9 mouse cellular contexts compared by ENCODE assay signal in the genomic region with DNA sequence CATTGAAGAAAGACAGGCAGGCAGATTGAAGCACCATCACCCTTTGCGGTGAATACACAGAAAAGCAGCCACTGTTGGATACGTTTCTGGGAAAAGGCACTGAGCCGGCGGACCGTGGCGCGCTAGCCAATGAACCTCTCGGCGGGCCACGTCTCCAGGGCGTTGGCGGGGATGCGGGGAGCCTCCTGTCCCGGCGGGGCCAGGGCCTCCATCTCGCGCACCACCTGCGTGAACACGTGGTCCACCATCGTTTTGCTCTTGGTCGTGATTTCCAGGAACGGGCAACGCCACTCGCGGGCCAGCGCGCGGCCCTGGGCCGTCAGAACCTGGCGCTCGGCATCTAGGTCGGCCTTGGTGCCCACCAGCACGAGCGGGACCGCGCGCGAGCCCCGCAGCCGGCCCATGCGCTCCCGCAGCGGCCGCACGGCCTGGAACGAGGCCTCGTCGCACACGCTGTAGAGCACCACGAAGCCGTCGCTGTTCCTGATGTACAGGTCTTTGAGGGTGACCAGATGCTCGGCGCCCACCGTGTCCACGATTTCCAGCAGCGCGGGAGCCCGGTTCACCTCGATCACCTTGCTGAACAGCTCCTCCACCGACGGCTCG. TPM values are rescaled to one million over a fixed set of nuclear protein-coding genes. Genes with fewer than 3 reads are reported as not detected.
A peak's percentile ranks its signal among the peaks of the same experiment; 100 is the strongest.
DNase-seq lines count a peak whose midpoint lies in the region; ATAC-seq and TF ChIP-seq lines count a peak whose summit lies in the region.
"Had no signal": no experiment of that assay in that cellular context is flagged by ENCODE, and none has a peak within 500 bp of the region (broad histone marks: within the 10 kb centered on the region; RNA-seq: fewer than 3 reads in every experiment).

No protein-coding gene starts in this region.

- no peaks in the 10 kb centered on the region for H3K36me3 ChIP-seq in ES-E14 (ENCODE audit: control insufficient read depth, insufficient read depth, low read length, poor library complexity, severe bottlenecking)
- no peaks in the 10 kb centered on the region for H3K36me3 ChIP-seq in heart, postnatal 0 days (replicated peaks; ENCODE audit: control insufficient read depth, insufficient read depth, low read length)
- H3K36me3 ChIP-seq in liver, embryonic 16.5 days (ENCODE audit: control insufficient read depth, insufficient read depth) = no peaks in the 10 kb centered on the region

- intact Hi-C loops in gastrocnemius, postnatal 14 days (cut with DNase I; ENCODE audit: low total_unique reads) = no loop called here

- WGBS in heart, postnatal 0 days = 1% methylated on average over 63 of the region's 63 CpGs
- WGBS in liver, embryonic 16.5 days (ENCODE audit: insufficient replicate concordance) = 2% methylated on average over 63 of the region's 63 CpGs

- peak overlapping the region; percentile 62 for H3K9ac ChIP-seq in ES-E14 (ENCODE audit: insufficient read depth, low read depth, low read length, poor library complexity, severe bottlenecking)
- no peak overlapping the region for H3K9ac ChIP-seq in heart, postnatal 0 days (replicated peaks; ENCODE audit: low read depth, low read length)
- H3K9ac ChIP-seq in liver, embryonic 16.5 days (ENCODE audit: low read depth, low read length) = no peak overlapping the region

- H3K27ac ChIP-seq in ES-E14 (ENCODE audit: insufficient read depth, low read depth, low read length, poor library complexity, severe bottlenecking) = no peak overlapping the region
- H3K27ac ChIP-seq in heart, postnatal 0 days (ENCODE audit: low read depth) = no peak overlapping the region
- no peak overlapping the region for H3K27ac ChIP-seq in liver, embryonic 16.5 days (ENCODE audit: low read length)

- in situ Hi-C loops in ES-E14 (cut with MboI; ENCODE audit: low sequenced_read_pairs in 2 of 2, unreplicated experiment in 2 of 2) = no loop called here

- peak; percentile 23 for DNase-seq in gastrocnemius, postnatal 14 days
- no peak for DNase-seq in gastrocnemius, adult 8-10 months (ENCODE audit: low spot score in 2 of 2)
- no peak for DNase-seq in ES-E14 (ENCODE audit: low read depth, low spot score)
- no peak for DNase-seq in heart, postnatal 0 days (ENCODE audit: low spot score)
- DNase-seq in spleen, adult 12 weeks (ENCODE audit: low spot score) = no peak
- no peak for DNase-seq in right cerebral cortex, postnatal 25 days
- DNase-seq in urinary bladder, postnatal 25 days (ENCODE audit: low spot score) = no peak

- TF ChIP-seq CTCF in heart, postnatal 0 days (IDR thresholded peaks at IDR 0.05; ENCODE audit: low read depth) = no peak

- no peak; the same call in 1 of the 2 replicates for ATAC-seq in heart, postnatal 0 days (ENCODE audit: insufficient read depth, low read depth)
- no peak for ATAC-seq in liver, embryonic 16.5 days (ENCODE audit: low read depth)

- no peaks in the 10 kb centered on the region for H3K9me3 ChIP-seq in ES-E14 (ENCODE audit: control insufficient read depth, insufficient read depth, low read depth, low read length)
- H3K9me3 ChIP-seq in heart, postnatal 0 days (replicated peaks; ENCODE audit: control insufficient read depth, low read length) = no peaks in the 10 kb centered on the region
- H3K9me3 ChIP-seq in liver, embryonic 16.5 days (replicated peaks; ENCODE audit: control insufficient read depth, low read length) = no peaks in the 10 kb centered on the region

- peaks cover 61% of the 10 kb centered on the region for H3K27me3 ChIP-seq in heart, postnatal 0 days (ENCODE audit: control insufficient read depth, insufficient read depth, low read length)
- H3K27me3 ChIP-seq in liver, embryonic 16.5 days (ENCODE audit: control insufficient read depth, insufficient read depth, low read depth, low read length) = peaks cover 75% of the 10 kb centered on the region

- H3K4me3 ChIP-seq in ES-E14 (ENCODE audit: insufficient read depth in 1 of 2, low read depth in 1 of 2, low read length in 2 of 2, poor library complexity in 1 of 2, severe bottlenecking in 1 of 2) = peak overlapping the region; percentile 55 to 68
- peak overlapping the region; percentile 53 for H3K4me3 ChIP-seq in heart, postnatal 0 days (ENCODE audit: low read depth, low read length)
- H3K4me3 ChIP-seq in liver, embryonic 16.5 days (ENCODE audit: low read depth, low read length) = peak overlapping the region; percentile 45

- TF ChIP-seq EP300 in heart, postnatal 0 days (IDR thresholded peaks at IDR 0.05; ENCODE audit: low read depth) = no peak

- peaks cover 0 to 2% of the 10 kb centered on the region in 2 experiments; a peak in 1 of 4 replicates for H3K4me1 ChIP-seq in ES-E14 (ENCODE audit: control insufficient read depth in 2 of 2, insufficient read depth in 2 of 2, low read length in 2 of 2, poor library complexity in 1 of 2)
- H3K4me1 ChIP-seq in heart, postnatal 0 days (ENCODE audit: control insufficient read depth, insufficient read depth) = peaks cover 14% of the 10 kb centered on the region
- peaks cover 2% of the 10 kb centered on the region for H3K4me1 ChIP-seq in liver, embryonic 16.5 days (ENCODE audit: control insufficient read depth, low read depth, low read length)

- peak overlapping the region; percentile 81 for H3K4me2 ChIP-seq in heart, postnatal 0 days (ENCODE audit: low read depth, low read length)
- peak overlapping the region; percentile 53 for H3K4me2 ChIP-seq in liver, embryonic 16.5 days (ENCODE audit: low read depth, low read length)

TF ChIP-seq in ES-E14, 5 proteins besides CTCF, POLR2A, EP300 and RAD21:
- no peak for TF ChIP-seq MAFK (IDR thresholded peaks at IDR 0.05; ENCODE audit: insufficient read depth, low read depth, low read length)
- TF ChIP-seq HCFC1 (IDR thresholded peaks at IDR 0.05; ENCODE audit: borderline replicate concordance, insufficient read depth, low read length) = no peak
- no peak for TF ChIP-seq ZC3H11A (IDR thresholded peaks at IDR 0.05; ENCODE audit: borderline replicate concordance, low read depth, low read length)
- TF ChIP-seq ZNF384 (IDR thresholded peaks at IDR 0.05; ENCODE audit: low read depth, low read length) = no peak
- no peak for TF ChIP-seq CHD2 (IDR thresholded peaks at IDR 0.05; ENCODE audit: low read depth, low read length)

RNA-seq across cellular contexts. Expression of a gene that starts 0.5 kb away (rescaled TPM):
- total RNA-seq in gastrocnemius, postnatal 14 days (2021) = 1 to 10 TPM; 1.7 to 3.4 TPM
- total RNA-seq in gastrocnemius, adult 8-10 months (2022) = under 1 TPM in 3 of 4 experiments, not detected in 1; 0.27 to 0.34 (median 0.31) TPM
- total RNA-seq in ES-E14 (2012; rRNA removed) = 0.62 and 0.90 TPM in 2 replicates
- total RNA-seq in heart, postnatal 0 days (2014; rRNA removed; ENCODE audit: low replicate concordance) = 4.0 and 4.3 TPM in 2 replicates
- polyA plus RNA-seq in heart, postnatal 0 days (2015; fragmentation: Nextera tagmentation; extraction: Ambion mirVana) = 0.85 and 1.3 TPM in 2 replicates
- polyA plus RNA-seq in liver, embryonic 16.5 days (2015; fragmentation: Nextera tagmentation; extraction: Ambion mirVana) = 0.46 and 0.52 TPM in 2 replicates
- total RNA-seq: neutrophil, adult 5-6 weeks had no signal

RNA-seq across cellular contexts. Expression of a gene that starts 42.9 kb away (rescaled TPM):
- 10 to 100 TPM; 22.7 to 46.6 TPM for total RNA-seq in gastrocnemius, postnatal 14 days (2021)
- total RNA-seq in gastrocnemius, adult 8-10 months (2022) = 10 to 100 TPM; 17.0 to 41.0 (median 32.6) TPM
- total RNA-seq in ES-E14 (2012; rRNA removed) = 1.0 and 4.1 TPM in 2 replicates
- 12.5 and 14.8 TPM in 2 replicates for total RNA-seq in heart, postnatal 0 days (2014; rRNA removed; ENCODE audit: low replicate concordance)
- polyA plus RNA-seq in heart, postnatal 0 days (2015; fragmentation: Nextera tagmentation; extraction: Ambion mirVana) = 8.9 and 9.5 TPM in 2 replicates
- polyA plus RNA-seq in liver, embryonic 16.5 days (2015; fragmentation: Nextera tagmentation; extraction: Ambion mirVana) = 71.9 and 77.2 TPM in 2 replicates

RNA-seq across cellular contexts. Expression of a gene that starts 52.7 kb away (rescaled TPM):
- 100 to 1,000 TPM; 111 to 128 TPM for total RNA-seq in gastrocnemius, postnatal 14 days (2021)
- total RNA-seq in gastrocnemius, adult 8-10 months (2022) = 100 to 1,000 TPM; 151 to 194 (median 168) TPM
- total RNA-seq in ES-E14 (2012; rRNA removed) = 269 and 331 TPM in 2 replicates
- total RNA-seq in heart, postnatal 0 days (2014; rRNA removed; ENCODE audit: low replicate concordance) = 153 and 223 TPM in 2 replicates
- polyA plus RNA-seq in heart, postnatal 0 days (2015; fragmentation: Nextera tagmentation; extraction: Ambion mirVana) = 360 and 361 TPM in 2 replicates
- 522 and 558 TPM in 2 replicates for polyA plus RNA-seq in liver, embryonic 16.5 days (2015; fragmentation: Nextera tagmentation; extraction: Ambion mirVana)
